Mouse (Mus musculus) bone marrow, adult 2 months (tissue): ENCODE results near the gene Emilin3. TPM values are rescaled to one million over a fixed set of nuclear protein-coding genes. Genes with fewer than 3 reads are reported as not detected.

ENCODE experiments used
- H3K27ac ChIP-seq: fragments of 200-500 bp; 2 replicates; pipeline ENCODE4 v1.5.1; 2012; ENCODE audit warnings: low read depth, mild to moderate bottlenecking, control low read depth, inconsistent platforms, low read length; ENCODE audit not compliant: control insufficient read depth, poor library complexity, insufficient read depth
- H3K4me1 ChIP-seq: fragments of 200-500 bp; 2 replicates; pipeline ENCODE4 v1.6.1; 2011; ENCODE audit warnings: low read length; ENCODE audit not compliant: control insufficient read depth, insufficient read depth
- H3K4me3 ChIP-seq: fragments of 200-500 bp; replicated peaks from 2 replicates; pipeline ENCODE3; 2011; ENCODE audit warnings: mild to moderate bottlenecking, low read depth, low read length, control low read depth; ENCODE audit not compliant: control insufficient read depth
- CTCF ChIP-seq: fragments of 200-500 bp; IDR thresholded peaks from 2 replicates; pipeline ENCODE4 v1.5.1; 2011; ENCODE audit warnings: low read length, control low read depth; ENCODE audit not compliant: control insufficient read depth, insufficient read depth
- POLR2A ChIP-seq: fragments of 200-500 bp; IDR thresholded peaks from 2 replicates; pipeline ENCODE4 v1.6.1; 2011; ENCODE audit warnings: low read depth, mild to moderate bottlenecking, control low read depth, low read length, borderline replicate concordance; ENCODE audit not compliant: control insufficient read depth
- WGBS: fragments of 180-500 bp; shearing (Covaris S2); methylation state at CpG from one replicate; pipeline ENCODE4 v1.1.7; 2018; 5-methylcytosine and 5-hydroxymethylcytosine counted together
- polyA plus RNA-seq: library from polyadenylated mRNA; stranded (reverse); fragments of >200 nt; gene quantifications from 2 replicates; pipeline ENCODE4 v1.2.4, GENCODE M21; 2011; ENCODE audit warnings: low replicate concordance; ENCODE audit not compliant: missing spikeins, insufficient read depth, insufficient read length

Emilin3 gene
- polyA plus RNA-seq, 1 experiment, result 0.57 TPM

DNA sequence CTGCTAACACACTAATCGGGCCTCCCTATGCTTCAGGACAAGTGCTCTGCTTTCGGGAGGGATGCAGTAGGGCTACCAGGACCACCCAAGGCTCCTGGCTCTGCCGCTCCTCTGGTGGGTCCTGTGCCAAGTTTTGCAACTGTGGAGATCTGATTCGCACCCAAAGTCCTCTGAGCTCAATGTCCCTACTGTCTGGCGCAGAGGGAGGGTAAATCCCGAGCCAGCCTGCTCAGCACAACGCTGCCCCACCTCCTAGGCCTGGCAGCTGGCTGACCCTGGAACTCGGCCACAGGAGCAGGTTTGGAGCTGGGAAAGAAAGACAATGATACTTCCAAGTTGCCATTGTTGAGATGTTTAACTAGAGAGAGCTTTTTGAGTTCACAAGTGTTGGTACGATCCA lies 13.1 kb upstream of the Emilin3 start:
- no peak overlapping the region for H3K27ac ChIP-seq
- H3K4me3 ChIP-seq, result no peak overlapping the region
- 87% methylated on average over 9 of the region's 9 CpGs for WGBS
- TF ChIP-seq CTCF, result no peak
- no peaks in the 10 kb centered on the region for H3K4me1 ChIP-seq

DNA sequence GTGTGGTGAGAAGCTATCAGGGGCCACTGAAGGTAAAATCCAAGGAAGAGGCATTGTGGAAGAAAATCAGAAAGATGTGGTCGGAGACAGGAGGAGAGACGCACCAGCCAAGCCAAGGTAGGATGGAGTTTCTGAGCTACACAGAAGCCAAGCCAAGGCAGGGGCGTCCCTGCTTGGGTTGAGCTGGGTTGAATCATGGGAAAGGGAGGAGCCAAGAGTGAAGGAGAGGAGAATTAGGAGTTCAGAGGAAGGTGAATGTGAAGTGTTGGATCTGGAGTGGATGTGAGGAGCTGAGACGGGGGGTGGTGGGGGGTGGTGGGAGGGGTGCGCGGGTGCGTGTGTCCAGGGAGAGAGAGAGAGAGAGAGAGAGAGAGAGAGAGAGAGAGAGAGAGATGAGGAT lies 9.2 kb upstream of the Emilin3 start:
- Histone ChIP-seq H3K4me1 (no peaks in the 10 kb centered on the region), H3K4me3 (no peak overlapping the region), H3K27ac (no peak overlapping the region)
- TF ChIP-seq CTCF (no peak), POLR2A (no peak)
- 70% methylated on average over 7 of the region's 7 CpGs for whole genome bisulfite sequencing

DNA sequence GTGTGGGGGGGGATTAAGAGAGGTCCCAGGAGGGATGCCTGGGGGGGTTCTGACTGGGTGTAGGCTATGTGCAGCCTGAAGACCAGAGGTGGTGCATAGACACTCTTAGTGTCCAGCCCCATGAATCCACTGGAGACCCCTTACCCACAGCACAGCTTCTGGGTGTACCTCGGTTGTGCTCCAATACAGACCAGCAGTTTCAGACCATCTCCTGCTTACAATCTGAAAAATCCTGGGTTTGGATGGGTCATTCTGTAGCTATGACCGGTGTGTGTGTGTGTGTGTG lies 6.7 kb upstream of the Emilin3 start:
- no peaks in the 10 kb centered on the region for H3K4me1 ChIP-seq
- TF ChIP-seq POLR2A, result no peak
- no peak for TF ChIP-seq CTCF
- no peak overlapping the region for H3K4me3 ChIP-seq
- no peak overlapping the region for H3K27ac ChIP-seq
- WGBS, result 74% methylated on average over 2 of the region's 2 CpGs

- no peak overlapping the region for H3K4me3 ChIP-seq
Observed at GRCm38 (mm10) chr2:160918154-160918929, 6.2 kb upstream of the Emilin3 start.

GRCm38 (mm10) chr2:160917313-160917712 lies 5.2 kb upstream of the Emilin3 start:
- no peaks in the 10 kb centered on the region for H3K4me1 ChIP-seq
- no peak overlapping the region for H3K4me3 ChIP-seq
- H3K27ac ChIP-seq, result no peak overlapping the region
- WGBS, result 90% methylated on average over 3 of the region's 3 CpGs
- TF ChIP-seq CTCF (no peak), POLR2A (no peak)

More at GRCm38 (mm10) chr2:160918154-160918929, 6.2 kb upstream of the Emilin3 start:
- no peaks in the 10 kb centered on the region for H3K4me1 ChIP-seq
- H3K27ac ChIP-seq, result no peak overlapping the region
- WGBS, result 70% methylated on average over 8 of the region's 8 CpGs
- TF ChIP-seq CTCF (no peak), POLR2A (no peak)

GRCm38 (mm10) chr2:160916714-160917113 lies 4.6 kb upstream of the Emilin3 start:
- Histone ChIP-seq H3K27ac (no peak overlapping the region), H3K4me1 (no peaks in the 10 kb centered on the region), H3K4me3 (no peak overlapping the region)
- 75% methylated on average over 8 of the region's 8 CpGs for WGBS
- TF ChIP-seq CTCF (no peak), POLR2A (no peak)

- 75% methylated on average over 13 of the region's 13 CpGs for WGBS
- Histone ChIP-seq H3K4me1 (no peaks in the 10 kb centered on the region), H3K27ac (no peak overlapping the region), H3K4me3 (no peak overlapping the region)
- no peak for TF ChIP-seq CTCF
- TF ChIP-seq POLR2A, result no peak
Observed at GRCm38 (mm10) chr2:160915821-160916610, 3.9 kb upstream of the Emilin3 start.

GRCm38 (mm10) chr2:160914656-160915055 lies 2.5 kb upstream of the Emilin3 start:
- 72% methylated on average over 9 of the region's 9 CpGs for WGBS
- Histone ChIP-seq H3K4me3 (no peak overlapping the region), H3K4me1 (no peaks in the 10 kb centered on the region), H3K27ac (no peak overlapping the region)
- no peak for TF ChIP-seq CTCF
- TF ChIP-seq POLR2A, result no peak

GRCm38 (mm10) chr2:160911558-160912201 lies 448 bp downstream of the Emilin3 start:
- no peak overlapping the region; the same call in 1 of the 2 replicates for H3K27ac ChIP-seq
- H3K4me1 ChIP-seq, result no peaks in the 10 kb centered on the region
- no peak overlapping the region for H3K4me3 ChIP-seq
- no peak for TF ChIP-seq CTCF
- no peak for TF ChIP-seq POLR2A
- WGBS, result 5% methylated on average over 64 of the region's 64 CpGs
